Mouse (Mus musculus) liver, adult 2 months (tissue): ENCODE measurements around the gene Ldhd. TPM values are rescaled to one million over a fixed set of nuclear protein-coding genes. Genes with fewer than 3 reads are reported as not detected.

ENCODE experiments used
- DNase-seq: peaks from one replicate; pipeline ENCODE4 v3.0.0-alpha.2; 2011; ENCODE audit warnings: low read depth, low spot score; ENCODE audit errors: extremely low read depth
- H3K27ac ChIP-seq: fragments of 200-500 bp; replicated peaks from 2 replicates; pipeline ENCODE4 v1.5.1; 2012; ENCODE audit warnings: low read depth, mild to moderate bottlenecking, control low read depth, inconsistent platforms, low read length; ENCODE audit not compliant: insufficient read depth
- H3K27me3 ChIP-seq: fragments of 200-500 bp; 2 replicates; pipeline ENCODE4 v1.6.1; 2012; ENCODE audit warnings: mild to moderate bottlenecking, moderate library complexity, low read length, inconsistent platforms; ENCODE audit not compliant: control insufficient read depth, insufficient read depth
- H3K36me3 ChIP-seq: fragments of 200-500 bp; 2 replicates; pipeline ENCODE4 v1.6.1; 2012; ENCODE audit warnings: low read length, inconsistent platforms; ENCODE audit not compliant: control insufficient read depth, insufficient read depth
- H3K4me1 ChIP-seq: fragments of 200-500 bp; 2 replicates; pipeline ENCODE4 v1.6.1; 2011; ENCODE audit warnings: low read length; ENCODE audit not compliant: control insufficient read depth, insufficient read depth
- H3K4me3 ChIP-seq: fragments of 200-500 bp; 2 replicates; pipeline ENCODE4 v1.5.1; 2011; ENCODE audit warnings: low read depth, mild to moderate bottlenecking, control low read depth, low read length, moderate library complexity; ENCODE audit not compliant: insufficient read depth
- H3K79me2 ChIP-seq: fragments of 200-500 bp; 2 replicates; pipeline ENCODE4 v1.6.1; 2012; ENCODE audit warnings: inconsistent platforms, mild to moderate bottlenecking, low read length, moderate library complexity; ENCODE audit not compliant: control insufficient read depth, insufficient read depth
- H3K9ac ChIP-seq: fragments of 200-500 bp; 2 replicates; pipeline ENCODE4 v1.6.1; 2012; ENCODE audit warnings: low read depth, mild to moderate bottlenecking, control low read depth, inconsistent platforms, low read length
- CTCF ChIP-seq: fragments of 200-500 bp; IDR thresholded peaks from 2 replicates; pipeline ENCODE4 v1.5.1; 2011; ENCODE audit warnings: low read depth, low read length, control low read depth
- POLR2A ChIP-seq: fragments of 200-500 bp; IDR thresholded peaks from 2 replicates; pipeline ENCODE4 v1.6.1; 2011; ENCODE audit warnings: low read length, control low read depth; ENCODE audit not compliant: insufficient read depth; ENCODE audit errors: extremely low read depth
- WGBS: fragments of 180-500 bp; shearing (Covaris S2); methylation state at CpG from one replicate; pipeline ENCODE4 v1.1.7; 2018; 5-methylcytosine and 5-hydroxymethylcytosine counted together
- polyA plus RNA-seq: library from polyadenylated mRNA; depleted of rRNA; stranded (reverse); fragments of >200 nt; gene quantifications from 2 replicates; pipeline ENCODE4 v1.2.3, GENCODE M21; 2012; rRNA removed
- total RNA-seq: library from RNA; depleted of rRNA; stranded (reverse); fragments of >200 nt; gene quantifications from 2 replicates; pipeline ENCODE4 v1.2.3, GENCODE M21; 2014; rRNA removed

Gene Ldhd
- total RNA-seq (84.5 and 91.7 TPM in 2 replicates), polyA plus RNA-seq (160 and 175 TPM in 2 replicates)

DNA sequence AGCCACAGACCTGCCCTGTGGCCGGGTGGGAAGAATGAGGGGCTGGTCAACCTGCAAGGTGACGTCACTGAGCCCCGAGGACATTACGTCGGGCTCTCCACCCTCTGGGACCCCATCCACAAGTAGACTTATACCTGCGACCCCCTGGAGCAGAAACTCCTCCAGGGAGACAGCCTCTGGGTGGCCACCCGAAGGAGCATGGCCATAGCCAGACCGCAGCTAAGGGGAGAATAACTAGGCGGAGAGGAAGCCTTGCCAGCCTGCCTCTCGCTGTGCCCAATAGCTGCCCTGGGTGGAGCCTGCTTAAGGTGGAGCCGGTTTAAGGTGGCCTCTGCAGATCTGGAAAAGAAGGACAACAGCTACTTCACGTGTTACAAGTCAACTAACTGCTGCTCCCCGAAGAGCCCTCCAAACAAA is at the start of gene Ldhd:
Gene Ldhd, minus strand, starts transcription at position 270 of the 417 bp plus-strand sequence.
- peak within 1 kb of the TSS; percentile 90 for H3K27ac ChIP-seq
- H3K4me1 ChIP-seq = peaks cover 10% of the 10 kb centered on the region
- H3K36me3 ChIP-seq = no peaks in the 10 kb centered on the region
- H3K4me3 ChIP-seq = peak within 1 kb of the TSS; percentile 71
- TF ChIP-seq CTCF (no peak), POLR2A (peak; percentile 85)
- peak; percentile 84 for DNase-seq
- peak within 1 kb of the TSS; percentile 82 for H3K9ac ChIP-seq
- H3K27me3 ChIP-seq = no peaks in the 10 kb centered on the region
- H3K79me2 ChIP-seq = peaks cover 5% of the 10 kb centered on the region; the same call in 1 of the 2 replicates
- 8% methylated on average over 13 of the region's 13 CpGs for WGBS

DNA sequence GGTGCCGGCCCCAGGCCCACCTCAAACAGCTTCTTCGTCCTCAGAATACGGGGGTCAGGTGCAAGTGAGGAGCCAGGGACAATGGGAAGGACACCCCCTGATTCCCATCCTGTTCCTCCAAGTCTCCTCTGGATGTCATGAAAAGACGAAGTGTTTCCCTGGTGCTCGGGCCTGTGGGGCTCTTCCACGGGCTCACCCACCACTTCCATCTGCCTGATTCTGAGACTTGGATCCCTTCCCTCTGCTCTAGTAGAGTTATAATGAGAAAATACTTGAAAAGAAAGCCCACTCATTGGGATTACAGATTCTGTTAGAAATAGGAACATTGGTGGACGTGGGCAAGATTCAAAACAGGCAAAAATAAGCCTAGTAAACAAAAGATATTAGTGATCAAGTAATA is 48.7 kb upstream of the Ldhd start:
- DNase-seq = no peak
- Histone ChIP-seq H3K27me3 (no peaks in the 10 kb centered on the region), H3K27ac (no peak overlapping the region), H3K36me3 (no peaks in the 10 kb centered on the region), H3K4me3 (no peak overlapping the region), H3K4me1 (peaks cover 4% of the 10 kb centered on the region; the same call in 1 of the 2 replicates), H3K79me2 (no peaks in the 10 kb centered on the region), H3K9ac (no peak overlapping the region)
- WGBS = 95% methylated on average over 7 of the region's 7 CpGs
- TF ChIP-seq CTCF (no peak), POLR2A (no peak)

DNA sequence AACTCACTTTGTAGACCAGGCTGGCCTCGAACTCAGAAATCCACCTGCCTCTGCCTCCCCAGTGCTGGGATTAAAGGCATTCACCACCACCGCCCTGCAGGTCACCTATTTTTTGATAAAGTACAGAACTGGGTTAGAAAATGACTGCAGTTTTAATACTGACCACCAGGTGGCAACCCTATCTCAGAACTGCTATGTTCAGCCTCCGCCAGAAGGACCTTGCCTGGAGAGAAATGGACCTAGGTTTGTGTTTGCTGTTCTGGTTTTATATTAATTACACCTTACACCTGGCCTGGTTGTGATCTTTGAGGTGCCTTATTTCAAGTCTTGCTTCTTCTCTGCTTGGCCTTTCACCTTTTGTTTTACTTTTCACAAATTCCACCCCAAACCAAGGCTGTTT is 47.9 kb upstream of the Ldhd start:
- 10% methylated on average over 3 of the region's 3 CpGs for WGBS
- no peaks in the 10 kb centered on the region for H3K79me2 ChIP-seq
- no peak overlapping the region for H3K9ac ChIP-seq
- peak; percentile 79 for DNase-seq
- no peaks in the 10 kb centered on the region for H3K36me3 ChIP-seq
- peaks cover 4% of the 10 kb centered on the region; the same call in 1 of the 2 replicates for H3K4me1 ChIP-seq
- H3K27me3 ChIP-seq = no peaks in the 10 kb centered on the region
- TF ChIP-seq CTCF = peak; percentile 62
- no peak for TF ChIP-seq POLR2A
- no peak overlapping the region for H3K27ac ChIP-seq
- no peak overlapping the region for H3K4me3 ChIP-seq

DNA sequence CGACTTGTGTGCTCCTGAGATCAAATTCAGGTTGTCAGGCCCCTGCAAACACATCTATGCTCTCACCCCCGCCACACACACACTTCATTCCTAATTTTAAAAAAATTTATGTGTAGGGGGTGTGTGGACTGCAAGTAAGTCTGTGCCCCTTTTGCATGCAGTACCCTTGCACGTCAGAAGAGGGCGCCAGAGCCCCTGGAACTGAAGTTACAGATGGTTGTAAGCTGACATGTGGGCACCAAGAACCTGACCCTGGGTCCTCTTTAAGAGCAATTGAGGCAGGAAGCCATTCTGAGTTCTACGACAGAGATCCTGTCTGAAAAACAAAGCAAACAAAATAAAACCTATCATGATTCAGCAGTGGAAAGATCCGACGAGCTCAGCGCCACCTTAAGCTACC is 46.1 kb upstream of the Ldhd start:
- Histone ChIP-seq H3K79me2 (no peaks in the 10 kb centered on the region), H3K9ac (no peak overlapping the region), H3K36me3 (no peaks in the 10 kb centered on the region), H3K27ac (no peak overlapping the region), H3K4me1 (peaks cover 4% of the 10 kb centered on the region; the same call in 1 of the 2 replicates), H3K27me3 (no peaks in the 10 kb centered on the region), H3K4me3 (no peak overlapping the region)
- DNase-seq = no peak
- TF ChIP-seq CTCF (peak; percentile 70), POLR2A (no peak)
- WGBS = 87% methylated on average over 8 of the region's 8 CpGs

DNA sequence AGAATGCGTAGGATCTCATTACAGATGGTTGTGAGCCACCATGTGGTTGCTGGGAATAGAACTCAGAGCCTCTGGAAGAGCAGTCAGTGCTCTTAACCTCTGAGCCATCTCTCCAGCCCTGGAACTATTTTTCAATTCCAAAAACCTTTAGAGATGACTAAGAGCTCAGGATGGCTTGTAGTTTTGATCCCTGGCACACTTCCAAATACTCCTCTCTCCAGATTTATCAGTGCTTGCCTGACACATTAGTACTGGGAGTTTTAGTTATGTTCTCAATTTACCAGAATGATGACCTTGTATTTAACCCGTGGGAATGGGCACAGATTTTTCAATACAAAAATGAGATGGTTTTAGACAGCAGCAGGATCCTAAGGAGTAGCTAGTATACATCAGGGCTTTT is 36.6 kb upstream of the Ldhd start:
- TF ChIP-seq CTCF = no peak
- no peak for TF ChIP-seq POLR2A
- no peak for DNase-seq
- H3K27me3 ChIP-seq = no peaks in the 10 kb centered on the region
- peaks cover 13% of the 10 kb centered on the region; the same call in 1 of the 2 replicates for H3K36me3 ChIP-seq
- 81% methylated on average over 2 of the region's 2 CpGs for WGBS
- H3K4me3 ChIP-seq = no peak overlapping the region
- no peak overlapping the region for H3K9ac ChIP-seq
- no peaks in the 10 kb centered on the region for H3K4me1 ChIP-seq
- H3K27ac ChIP-seq = no peak overlapping the region
- no peaks in the 10 kb centered on the region; the same call in 1 of the 2 replicates for H3K79me2 ChIP-seq

DNA sequence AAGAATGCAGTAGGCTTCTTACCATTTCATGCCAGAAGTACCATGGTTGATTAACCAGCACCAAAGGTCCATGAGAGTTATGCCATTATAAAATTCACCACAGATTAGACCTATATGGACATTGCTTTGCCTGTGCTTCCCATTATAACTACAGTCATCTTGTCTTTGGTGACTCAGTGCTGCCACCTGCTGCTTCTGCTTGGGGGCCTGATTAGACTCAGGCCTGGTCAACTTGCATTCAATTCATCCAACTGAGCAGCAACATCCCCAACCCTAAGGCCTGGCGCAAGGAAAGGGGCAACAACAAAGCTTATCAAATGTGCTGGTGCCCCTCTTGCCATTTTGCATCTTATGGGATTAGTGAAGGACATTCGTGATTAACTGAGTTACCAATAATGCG is 32.3 kb upstream of the Ldhd start:
- Histone ChIP-seq H3K27ac (no peak overlapping the region), H3K36me3 (no peaks in the 10 kb centered on the region), H3K4me1 (peaks cover 6% of the 10 kb centered on the region), H3K9ac (no peak overlapping the region), H3K4me3 (no peak overlapping the region), H3K79me2 (no peaks in the 10 kb centered on the region; the same call in 1 of the 2 replicates), H3K27me3 (no peaks in the 10 kb centered on the region)
- TF ChIP-seq CTCF = peak; percentile 85
- TF ChIP-seq POLR2A = no peak
- WGBS = 86% methylated on average over 3 of the region's 3 CpGs
- peak; percentile 56 for DNase-seq
